Mouse (Mus musculus) erythroblast, embryonic 14.5 days (primary cell): ENCODE measurements around the gene Tmod4.
"Not testable (repeated sequence)": the region's sequence is repeated elsewhere in the genome, so short reads cannot be mapped to it uniquely, and the experiment has no call there.

Experiments
- GATA1 ChIP-seq: IDR thresholded peaks from 2 replicates; pipeline ENCODE4 v1.6.1; 2012; ENCODE audit warnings: low read length, inconsistent platforms, mixed read lengths
- TAL1 ChIP-seq: IDR thresholded peaks from 3 replicates; pipeline ENCODE4 v1.6.1; 2012; ENCODE audit warnings: low read length, inconsistent platforms, mixed read lengths

GRCm38 (mm10) chr3:95107308-95107707 lies 17.0 kb upstream of the Tmod4 start:
- TF ChIP-seq GATA1, TAL1: not testable (repeated sequence)
